Mouse (Mus musculus): Measurements from ENCODE around the gene Gm10644. TPM values are rescaled to one million over a fixed set of nuclear protein-coding genes. Genes with fewer than 3 reads are reported as not detected.
A peak's percentile ranks its signal among the peaks of the same experiment; 100 is the strongest.
"Not testable (repeated sequence)": the region's sequence is repeated elsewhere in the genome, so short reads cannot be mapped to it uniquely, and the experiment has no call there.

Gene Gm10644
- total RNA-seq (2021), result under 1 TPM; 0.20 to 0.22 TPM

DNA sequence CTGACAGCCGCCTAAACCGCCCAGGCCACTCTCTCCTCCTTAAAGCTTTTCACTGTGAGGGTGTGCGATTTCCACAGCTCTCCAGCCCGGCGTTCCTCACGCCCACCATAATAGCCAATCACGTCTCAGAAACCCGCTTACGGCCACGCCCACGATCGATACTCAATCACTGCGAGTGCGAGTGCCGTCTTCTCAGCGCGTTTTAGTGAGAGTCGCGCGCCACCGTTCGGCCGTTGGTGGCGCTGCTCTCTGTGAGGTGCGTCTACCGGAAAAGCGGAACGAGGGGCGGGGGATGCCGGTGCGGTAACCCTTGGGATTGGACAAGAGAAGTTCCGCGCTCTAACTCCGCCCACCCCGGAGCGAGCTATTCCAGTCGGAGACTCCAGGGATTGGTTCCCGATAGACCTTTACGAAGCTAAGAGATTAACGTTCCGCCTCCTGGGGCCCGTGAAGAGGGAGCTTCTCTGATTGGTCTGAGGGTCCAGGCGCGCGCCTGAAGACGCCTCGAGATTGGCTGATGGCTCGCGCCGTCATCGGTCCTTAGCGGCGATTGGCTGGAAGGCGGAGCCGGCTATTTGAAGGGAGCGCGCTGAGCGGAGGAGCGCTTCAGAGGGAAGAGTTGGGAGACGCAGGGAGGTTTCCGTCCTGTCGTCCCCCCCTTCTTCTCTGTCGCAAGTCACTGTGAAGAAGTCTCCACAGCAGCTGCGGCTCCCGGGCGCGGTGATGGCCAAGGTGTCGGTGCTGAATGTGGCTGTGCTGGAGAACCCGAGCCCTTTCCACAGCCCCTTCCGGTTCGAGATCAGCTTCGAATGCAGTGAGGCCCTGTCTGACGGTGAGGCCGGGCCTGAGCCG is at the start of gene Gm10644, which contains the start of gene Asf1b:
Gene Gm10644, minus strand, starts transcription at position 100 of the 852 bp plus-strand sequence.
Gene Asf1b, plus strand, starts transcription at position 402 of the 852 bp plus-strand sequence.
- intact Hi-C loops (cut with DNase I), result loop anchor here (1.0 to 5.0 kb wide), 3 partner anchors 42 to 173 kb away; partner anchors contain the start of genes Adgrl1 and Samd1
- DNase-seq, result peak; percentile 97 to 98

GRCm38 (mm10) chr8:84004533-84005201 is 49.7 kb upstream of the Gm10644 start:
- DNase-seq, result peak; percentile 94 to 95
- intact Hi-C loops (cut with DNase I), result loop anchor here (5.0 kb wide), 1 partner anchor 63 kb away; the partner anchor contains the start of genes Gm10643 and Rfx1

- intact Hi-C loops (cut with DNase I), result no loop called here
- no peak for DNase-seq
Observed at GRCm38 (mm10) chr8:84003612-84004246, 48.7 kb upstream of the Gm10644 start.

DNA sequence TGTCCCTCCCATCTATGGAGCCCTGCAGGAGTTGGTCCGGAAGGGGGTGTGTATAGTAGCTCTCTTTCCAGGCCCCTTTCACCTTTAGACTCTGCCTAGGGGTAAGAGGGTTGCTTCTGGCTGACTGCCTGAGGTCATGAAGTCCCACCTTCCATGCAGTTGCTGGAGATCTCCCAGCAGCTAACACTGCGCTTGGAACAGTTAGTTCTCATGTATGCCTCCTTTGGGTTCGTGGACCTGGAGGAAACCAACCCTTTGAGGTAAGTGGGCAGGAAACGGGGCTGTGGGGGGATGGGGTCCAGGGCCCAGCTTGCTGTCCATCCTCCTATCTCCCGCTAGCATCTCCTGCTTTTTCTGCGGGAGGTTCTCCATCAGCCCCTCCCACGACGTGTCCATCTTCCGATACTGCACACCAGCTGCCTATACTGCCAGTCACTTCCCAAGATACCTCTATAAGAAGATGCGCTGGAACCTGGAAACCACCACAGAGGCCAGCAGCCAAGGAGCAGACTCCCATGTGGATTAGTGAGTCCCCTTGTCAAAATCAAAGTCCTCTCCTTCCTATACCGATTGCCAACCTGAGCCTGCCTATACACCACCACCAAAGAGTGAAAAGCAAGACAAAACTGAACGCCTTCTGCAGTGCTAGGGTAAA is 48.1 kb upstream of the Gm10644 start:
- intact Hi-C loops (cut with DNase I), result no loop called here
- DNase-seq, result no peak

DNA sequence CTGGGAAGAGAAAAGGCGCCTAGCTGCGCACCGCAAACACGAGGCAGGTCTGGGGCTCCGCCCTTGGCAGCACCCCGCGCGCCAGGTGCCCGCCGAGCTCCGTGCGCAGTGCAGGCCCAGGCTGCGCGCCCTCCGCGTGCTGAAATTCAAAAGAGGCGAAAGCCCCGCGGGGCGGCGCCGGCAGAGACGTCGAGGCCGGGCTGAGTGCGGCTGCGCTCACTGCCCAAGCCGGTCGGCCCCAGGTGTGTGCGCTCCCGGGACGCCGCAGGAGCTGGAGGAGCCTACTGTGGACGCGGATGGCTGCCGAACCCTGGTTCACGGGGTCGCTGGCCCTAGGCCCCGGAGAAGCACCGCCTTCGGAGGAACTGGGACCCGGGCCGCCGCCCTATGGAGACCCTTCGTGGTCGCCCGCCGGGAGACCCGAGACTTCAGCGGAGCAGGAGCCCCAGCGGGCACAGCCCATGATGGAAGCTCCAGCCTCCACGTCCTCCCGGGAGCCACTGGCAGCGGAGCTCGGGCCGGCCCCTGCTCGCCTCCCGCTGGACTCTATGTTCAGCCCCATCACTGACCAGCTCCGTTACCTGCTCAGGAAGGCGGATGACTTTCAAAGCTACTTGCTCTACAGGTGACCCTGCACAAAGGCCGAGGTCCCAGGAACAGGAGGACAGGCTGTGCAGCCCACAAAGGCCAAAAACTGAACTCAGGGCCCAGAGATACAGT is 46.4 kb upstream of the Gm10644 start, which contains the start of gene 1700067K01Rik:
Gene 1700067K01Rik, plus strand, starts transcription at position 222 of the 720 bp plus-strand sequence.
- intact Hi-C loops (cut with DNase I), result no loop called here
- DNase-seq, result no peak

- DNase-seq, result no peak
- intact Hi-C loops (cut with DNase I), result loop anchor here (5.0 kb wide), 1 partner anchor 43 kb away; the partner anchor contains the start of genes Asf1b and Gm10644
Observed at GRCm38 (mm10) chr8:83999825-84000224, 44.8 kb upstream of the Gm10644 start.

GRCm38 (mm10) chr8:83999057-83999705 is 44.2 kb upstream of the Gm10644 start:
- intact Hi-C loops (cut with DNase I), result loop anchor here (5.0 kb wide), 1 partner anchor 42 kb away; the partner anchor contains the start of genes Asf1b and Gm10644
- DNase-seq, result no peak

DNA sequence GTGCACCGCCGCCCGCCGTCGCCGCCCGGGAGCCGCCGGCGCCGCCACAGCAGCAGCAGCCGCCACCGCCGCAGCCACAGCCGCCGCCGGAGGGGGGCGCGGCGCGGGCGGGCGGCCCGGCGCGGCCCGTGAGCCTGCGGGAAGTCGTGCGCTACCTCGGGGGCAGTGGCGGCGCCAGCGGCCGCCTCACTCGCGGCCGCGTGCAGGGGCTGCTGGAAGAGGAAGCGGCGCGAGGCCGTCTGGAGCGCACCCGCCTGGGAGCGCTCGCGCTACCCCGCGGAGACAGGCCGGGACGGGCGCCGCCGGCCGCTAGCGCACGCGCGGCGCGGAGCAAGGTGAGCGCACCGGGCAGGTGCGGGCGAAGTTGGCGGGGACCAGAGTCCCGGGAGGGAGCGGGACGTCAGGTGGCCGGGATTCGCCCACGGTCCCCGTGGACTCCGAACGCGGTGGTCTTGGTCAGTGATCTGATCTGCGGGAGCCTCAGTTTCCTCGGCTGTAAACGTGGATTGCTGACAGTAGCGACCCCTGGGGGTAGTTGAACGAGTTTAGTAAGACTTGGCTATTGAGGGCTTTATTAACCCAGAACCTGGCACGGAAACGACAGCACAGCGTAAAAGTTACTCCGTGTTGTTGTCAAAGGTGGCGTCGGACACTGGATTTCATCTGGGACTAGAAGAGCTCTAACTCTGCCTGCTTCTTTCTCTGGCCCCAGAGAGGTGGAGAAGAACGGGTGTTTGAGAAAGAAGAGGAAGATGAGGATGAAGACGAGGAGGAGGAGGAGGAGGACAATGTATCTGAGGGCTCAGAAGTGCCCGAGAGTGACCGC is 43.4 kb upstream of the Gm10644 start:
- intact Hi-C loops (cut with DNase I), result loop anchor here (5.0 kb wide), 1 partner anchor 41 kb away; the partner anchor contains the start of genes Asf1b and Gm10644
- peak; percentile 57 to 68 for DNase-seq

DNA sequence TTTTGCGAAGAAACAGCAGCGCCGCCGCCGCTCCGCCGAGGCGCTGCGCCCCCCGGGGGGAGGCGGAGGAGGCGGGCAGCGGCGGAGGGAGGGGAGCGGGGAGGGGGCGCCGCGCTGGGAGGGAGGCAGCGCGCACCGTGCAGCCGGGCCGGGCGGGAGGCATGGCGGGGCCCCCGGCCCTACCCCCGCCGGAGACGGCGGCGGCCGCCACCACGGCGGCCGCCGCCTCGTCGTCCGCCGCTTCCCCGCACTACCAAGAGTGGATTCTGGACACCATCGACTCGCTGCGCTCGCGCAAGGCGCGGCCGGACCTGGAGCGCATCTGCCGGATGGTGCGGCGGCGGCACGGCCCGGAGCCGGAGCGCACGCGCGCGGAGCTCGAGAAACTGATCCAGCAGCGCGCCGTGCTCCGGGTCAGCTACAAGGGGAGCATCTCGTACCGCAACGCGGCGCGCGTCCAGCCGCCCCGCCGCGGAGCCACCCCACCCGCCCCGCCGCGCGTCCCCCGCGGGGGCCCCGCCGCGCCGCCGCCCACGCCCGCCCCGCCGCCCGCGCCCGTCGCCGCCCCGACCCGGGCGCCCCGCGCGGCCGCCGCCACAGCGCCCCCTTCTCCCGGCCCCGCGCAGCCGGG is 42.6 kb upstream of the Gm10644 start, which contains the start of gene Samd1:
Gene Samd1, plus strand, starts transcription at position 162 of the 631 bp plus-strand sequence.
- intact Hi-C loops (cut with DNase I), result loop anchor here (2.0 to 5.0 kb wide), 2 partner anchors 25 to 40 kb away; partner anchors contain the start of genes Asf1b, Gm10644 and Prkaca
- peak; percentile 56 to 66 for DNase-seq

- intact Hi-C loops (cut with DNase I), result loop anchor here (2.0 to 5.0 kb wide), 2 partner anchors 24 to 40 kb away; partner anchors contain the start of genes Asf1b, Gm10644 and Prkaca
- peak; percentile 89 to 93 for DNase-seq
Observed at GRCm38 (mm10) chr8:83996567-83997505, 41.8 kb upstream of the Gm10644 start.

DNA sequence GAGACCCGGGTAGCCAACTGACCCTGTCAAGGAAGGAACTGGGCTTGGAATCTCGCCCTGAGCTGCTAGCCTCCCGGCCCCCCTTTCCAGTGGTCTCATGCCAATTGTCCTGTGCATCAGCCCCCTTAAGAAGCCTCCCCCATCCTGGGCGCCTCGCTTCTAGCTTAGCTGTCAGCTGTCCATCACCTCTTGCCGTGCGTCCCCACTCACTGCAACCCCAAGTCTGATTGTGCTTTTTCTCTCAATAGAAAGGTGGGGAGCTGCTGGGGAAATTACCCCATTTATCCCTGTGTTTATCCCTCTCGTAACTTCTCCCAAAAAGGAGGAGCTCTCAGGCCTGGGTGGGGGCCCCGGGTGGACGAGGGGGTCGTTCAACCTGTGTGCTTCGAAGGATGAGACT is 41.0 kb upstream of the Gm10644 start:
- intact Hi-C loops (cut with DNase I), result loop anchor here (2.0 to 5.0 kb wide), 2 partner anchors 23 to 39 kb away; partner anchors contain the start of genes Asf1b, Gm10644 and Prkaca
- DNase-seq, result peak in 1 of 2 experiments; percentile 34

GRCm38 (mm10) chr8:83994030-83994429 is 39.0 kb upstream of the Gm10644 start:
- no peak for DNase-seq
- intact Hi-C loops (cut with DNase I), result no loop called here

- intact Hi-C loops (cut with DNase I), result no loop called here
- no peak for DNase-seq
Observed at GRCm38 (mm10) chr8:83992488-83992887, 37.5 kb upstream of the Gm10644 start.

- no peak for DNase-seq
- intact Hi-C loops (cut with DNase I), result no loop called here
Observed at GRCm38 (mm10) chr8:83990170-83990569, 35.2 kb upstream of the Gm10644 start.

DNA sequence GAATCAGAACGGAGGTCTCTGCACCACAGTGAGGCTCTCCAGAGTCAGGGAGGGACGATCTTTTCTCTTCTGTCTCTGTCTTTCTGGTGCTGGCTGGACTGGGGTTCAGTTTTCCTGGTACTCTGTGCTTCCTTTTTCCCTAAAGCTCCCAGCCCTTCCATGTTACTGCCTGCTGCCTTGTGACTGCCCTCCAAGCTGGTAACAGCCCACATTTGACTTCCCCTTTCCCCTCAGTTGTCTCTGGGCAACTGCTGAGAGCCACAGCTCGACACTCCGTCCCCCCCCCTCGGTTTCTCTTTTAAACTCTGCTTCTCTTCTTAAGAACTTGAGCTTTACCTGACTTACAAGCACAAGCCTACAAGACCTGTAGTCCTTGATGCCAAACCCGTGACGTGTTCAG is 34.2 kb upstream of the Gm10644 start:
- intact Hi-C loops (cut with DNase I), result no loop called here
- DNase-seq, result no peak

- DNase-seq; intact Hi-C loops (cut with DNase I): not testable (repeated sequence)
Observed at GRCm38 (mm10) chr8:83983222-83983621, 28.2 kb upstream of the Gm10644 start.

Data from heart, postnatal 10 days (tissue).